Mouse (Mus musculus): Measurements from ENCODE around the gene Kir3dl1.
"Not testable (repeated sequence)": the region's sequence is repeated elsewhere in the genome, so short reads cannot be mapped to it uniquely, and the experiment has no call there.

Kir3dl1 gene

GRCm38 (mm10) chrX:136517699-136518098, at the start of gene Kir3dl1:
TSS of gene Kir3dl1 (plus strand) at chrX:136517999.
- DNase-seq (ENCODE audit: low spot score in 2 of 2) = not testable (repeated sequence)

- not testable (repeated sequence) for DNase-seq (ENCODE audit: low spot score in 2 of 2)
Observed at GRCm38 (mm10) chrX:136543956-136544355, 26.2 kb downstream of the Kir3dl1 start, which contains the start of gene Kir3dl2. TSS of gene Kir3dl2 (minus strand) at chrX:136544056.

DNA sequence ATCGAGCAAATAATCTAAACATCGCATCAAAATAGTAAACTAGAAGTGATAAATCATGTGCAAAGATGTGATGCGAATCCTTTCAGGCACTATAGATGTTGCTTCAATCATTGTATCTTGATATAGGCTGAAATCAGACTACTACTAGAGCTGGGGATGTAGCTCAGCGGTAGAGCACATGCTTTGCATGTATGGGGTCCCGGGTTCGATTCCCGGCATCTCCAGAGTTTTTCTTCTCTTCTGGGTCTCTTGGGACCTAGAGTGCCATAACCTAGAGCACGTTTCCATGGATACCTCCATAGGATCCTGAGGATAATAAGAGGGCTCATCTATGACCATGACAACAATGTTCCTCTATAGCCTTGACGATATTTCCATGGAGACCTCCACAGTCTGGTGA, 51.3 kb downstream of the Kir3dl1 start:
- DNase-seq (ENCODE audit: low spot score in 2 of 2) = not testable (repeated sequence)
